Comparison of ENCODE assay signal across 8 mouse cellular contexts in genomic region chr14:52304644-52305271, GRCm38 (mm10). TPM values are rescaled to one million over a fixed set of nuclear protein-coding genes. Genes with fewer than 3 reads are reported as not detected.
DNase-seq lines count a peak whose midpoint lies in the region; ATAC-seq and TF ChIP-seq lines count a peak whose summit lies in the region.

TSS of gene Mettl3 (minus strand) at chr14:52305128.

- intact Hi-C loops in gastrocnemius, adult 2 months (cut with DNase I), result loop anchor here (5.0 to 10.0 kb wide), 2 partner anchors 200 to 417 kb away; partner anchors contain the start of gene Hnrnpc
- intact Hi-C loops in left cerebral cortex, adult 2 months (cut with DNase I), result loop anchor here (1.0 to 10.0 kb wide), 4 partner anchors 25 to 420 kb away; partner anchors contain the start of genes Hnrnpc, Mettl17, Rab2b and Tox4

- peak within 1 kb of the TSS; percentile 73 for H3K4me2 ChIP-seq in hindbrain, postnatal 0 days (ENCODE audit: low read depth, low read length)

- no peaks in the 10 kb centered on the region for H3K4me1 ChIP-seq in hindbrain, postnatal 0 days (ENCODE audit: insufficient read depth, low read length)

- peak; percentile 96 for DNase-seq in ZHBTc4 (ENCODE audit: low read depth, low spot score)
- peak; percentile 94 for DNase-seq in gastrocnemius, adult 2 months
- DNase-seq in hindbrain, postnatal 0 days (ENCODE audit: low spot score), result peak; percentile 98
- peak; percentile 87 to 88 for DNase-seq in left cerebral cortex, adult 2 months (ENCODE audit: extremely low spot score in 1 of 2, low spot score in 2 of 2)
- DNase-seq in right cerebral cortex, adult 2 months (ENCODE audit: low spot score in 2 of 2), result peak; percentile 94 to 96
- peak; percentile 92 for DNase-seq in urinary bladder, postnatal 14 days (ENCODE audit: low spot score)

- peaks cover 6% of the 10 kb centered on the region; the same call in 1 of the 2 replicates for H3K36me3 ChIP-seq in hindbrain, postnatal 0 days (ENCODE audit: insufficient read depth, low read length)

- peak within 1 kb of the TSS; percentile 75 for H3K9ac ChIP-seq in hindbrain, postnatal 0 days (replicated peaks; ENCODE audit: low read length)

- no peaks in the 10 kb centered on the region for H3K27me3 ChIP-seq in hindbrain, postnatal 0 days (ENCODE audit: insufficient read depth, low read length)

- H3K4me3 ChIP-seq in gastrocnemius, adult 2 months, result peak within 1 kb of the TSS; percentile 80
- H3K4me3 ChIP-seq in hindbrain, postnatal 0 days (ENCODE audit: low read length), result peak within 1 kb of the TSS; percentile 70
- H3K4me3 ChIP-seq in left cerebral cortex, adult 2 months, result peak within 1 kb of the TSS; percentile 76

- ATAC-seq in common myeloid progenitor, adult 5-6 weeks (replicated peaks; ENCODE audit: low read depth, poor library complexity, severe bottlenecking), result peak; percentile 95
- peak; percentile 96 for ATAC-seq in hindbrain, postnatal 0 days
- ATAC-seq in megakaryocyte, adult 5-6 weeks (ENCODE audit: poor library complexity, severe bottlenecking), result peak; percentile 98

- TF ChIP-seq CTCF in gastrocnemius, adult 2 months (IDR thresholded peaks at IDR 0.05), result no peak
- TF ChIP-seq CTCF in hindbrain, postnatal 0 days (IDR thresholded peaks at IDR 0.05; ENCODE audit: low read depth), result peak; percentile 55
- no peak; the same call in 1 of the 2 replicates for TF ChIP-seq CTCF in left cerebral cortex, adult 2 months (IDR thresholded peaks at IDR 0.05)

- peak within 1 kb of the TSS; percentile 88 for H3K27ac ChIP-seq in gastrocnemius, adult 2 months
- peak within 1 kb of the TSS; percentile 87 for H3K27ac ChIP-seq in hindbrain, postnatal 0 days
- peak within 1 kb of the TSS; percentile 77 for H3K27ac ChIP-seq in left cerebral cortex, adult 2 months

- H3K9me3 ChIP-seq in hindbrain, postnatal 0 days (ENCODE audit: low read length), result no peaks in the 10 kb centered on the region

- under 1% methylated on average over 44 of the region's 46 CpGs for WGBS in hindbrain, postnatal 0 days

RNA-seq across cellular contexts. Expression of gene Mettl3, which starts in this region (rescaled TPM):
- 48.5 and 64.8 TPM in 2 replicates for total RNA-seq in common myeloid progenitor, adult 5-6 weeks (2017)
- 10 to 100 TPM; 17.2 to 19.5 TPM for total RNA-seq in gastrocnemius, adult 2 months (2021)
- total RNA-seq in hindbrain, postnatal 0 days (2014; rRNA removed), result 19.9 and 22.5 TPM in 2 replicates
- polyA plus RNA-seq in hindbrain, postnatal 0 days (2015; fragmentation: Nextera tagmentation; extraction: Ambion mirVana), result 23.2 and 23.6 TPM in 2 replicates
- total RNA-seq in left cerebral cortex, adult 2 months (2021), result 10 to 100 TPM; 37.4 to 44.7 TPM
- 36.2 and 42.1 TPM in 2 replicates for total RNA-seq in megakaryocyte, adult 5-6 weeks (2015)
- 29.9 TPM in 2 replicates for total RNA-seq in megakaryocyte, adult 5-6 weeks (2017)

Comparison
In these comparisons a context has a peak if more than half of its experiments do, and no peak if none do; other contexts are left out.
1. Peak in every context shown above with its lines: DNase-seq, ATAC-seq, H3K4me3 ChIP-seq and H3K27ac ChIP-seq.